Mouse (Mus musculus): ENCODE measurements at regions not wholly inside any gene's neighbourhood (a gene's known extent, or its start where the extent isn't known, plus 50 kb on each side); places are given as distances from the start of the nearest gene placed in this dataset.

DNA sequence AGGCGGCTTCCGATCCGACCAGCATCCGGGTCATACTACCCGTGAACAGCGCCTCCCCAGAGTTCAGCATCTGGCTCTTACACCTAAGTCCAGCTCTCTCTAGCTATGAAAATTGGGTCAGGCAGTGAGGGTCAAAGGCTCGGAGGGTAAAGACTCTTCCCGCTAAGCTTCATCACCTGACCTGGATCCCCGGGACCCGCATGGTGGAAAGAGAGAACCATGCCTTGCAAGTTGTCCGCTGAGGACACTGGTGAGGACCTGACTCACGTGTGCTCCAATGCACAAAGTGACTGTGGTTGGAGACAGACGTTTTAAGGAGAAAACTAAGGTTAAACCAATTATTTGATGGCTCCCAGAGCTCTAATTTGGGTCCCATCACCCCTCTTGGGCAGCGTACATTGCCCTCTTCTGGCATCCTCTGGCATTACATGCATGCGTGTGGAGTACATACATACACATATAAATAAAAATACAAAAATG is 74.6 kb upstream of the Sall4 start:
- DNase-seq = peak; percentile 16 to 19

DNA sequence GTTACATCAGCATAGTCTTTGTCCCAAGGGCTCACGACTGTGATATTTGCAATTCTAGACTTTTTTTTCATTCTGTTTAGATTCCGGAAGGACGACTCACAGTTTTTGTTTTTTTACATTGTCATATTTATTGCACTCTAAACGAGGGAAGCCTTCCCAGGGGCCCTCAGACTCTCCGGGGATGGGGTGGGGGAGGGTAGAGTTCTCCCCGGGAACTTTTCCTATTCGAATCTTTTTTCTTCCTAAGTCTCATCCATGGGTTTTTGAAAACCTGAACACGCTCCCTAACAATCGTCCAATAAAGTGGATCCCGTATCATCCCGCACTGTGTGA is 73.9 kb upstream of the Sall4 start:
- no peak for DNase-seq

DNA sequence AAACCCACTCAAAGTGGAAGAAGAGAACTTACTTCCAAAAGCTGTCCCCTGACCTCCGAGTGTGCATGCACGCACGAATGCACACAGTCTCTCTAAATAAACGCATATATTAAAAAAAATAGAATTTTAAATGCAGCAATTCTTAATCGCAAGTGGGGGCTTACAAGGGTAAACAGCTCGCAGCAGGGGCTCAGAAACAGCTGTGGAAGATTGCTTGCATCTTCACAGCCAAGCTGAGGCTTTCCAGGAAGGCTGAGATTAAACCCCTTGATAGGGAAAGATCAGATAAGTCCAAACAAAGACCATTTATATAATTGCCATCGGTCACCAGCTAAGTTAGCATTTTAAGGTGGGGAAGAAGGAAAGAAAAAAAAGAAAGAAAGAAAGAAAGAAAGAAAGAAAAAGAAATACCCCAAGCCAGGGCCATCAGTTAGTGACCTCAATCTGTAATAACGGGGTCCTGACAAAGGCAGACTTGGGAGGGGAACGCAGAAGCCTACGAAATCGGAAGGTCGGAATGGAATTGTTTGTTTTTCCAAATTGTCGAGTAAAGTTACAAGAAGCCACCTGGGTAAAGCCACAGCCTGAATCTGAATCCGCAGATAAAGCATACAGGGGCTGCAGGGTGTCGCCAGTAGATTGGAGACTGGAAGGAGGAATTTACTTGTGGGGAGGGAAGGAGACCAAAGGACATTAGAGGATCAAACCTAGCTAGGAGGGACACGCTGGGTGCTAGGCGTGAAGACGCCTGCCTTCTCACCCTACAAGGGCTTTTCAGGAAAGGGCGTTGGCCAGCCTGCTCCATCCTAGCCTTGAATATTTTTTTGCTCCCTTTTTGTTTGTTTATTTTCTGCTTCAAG is 73.3 kb upstream of the Sall4 start:
- no peak for DNase-seq

DNA sequence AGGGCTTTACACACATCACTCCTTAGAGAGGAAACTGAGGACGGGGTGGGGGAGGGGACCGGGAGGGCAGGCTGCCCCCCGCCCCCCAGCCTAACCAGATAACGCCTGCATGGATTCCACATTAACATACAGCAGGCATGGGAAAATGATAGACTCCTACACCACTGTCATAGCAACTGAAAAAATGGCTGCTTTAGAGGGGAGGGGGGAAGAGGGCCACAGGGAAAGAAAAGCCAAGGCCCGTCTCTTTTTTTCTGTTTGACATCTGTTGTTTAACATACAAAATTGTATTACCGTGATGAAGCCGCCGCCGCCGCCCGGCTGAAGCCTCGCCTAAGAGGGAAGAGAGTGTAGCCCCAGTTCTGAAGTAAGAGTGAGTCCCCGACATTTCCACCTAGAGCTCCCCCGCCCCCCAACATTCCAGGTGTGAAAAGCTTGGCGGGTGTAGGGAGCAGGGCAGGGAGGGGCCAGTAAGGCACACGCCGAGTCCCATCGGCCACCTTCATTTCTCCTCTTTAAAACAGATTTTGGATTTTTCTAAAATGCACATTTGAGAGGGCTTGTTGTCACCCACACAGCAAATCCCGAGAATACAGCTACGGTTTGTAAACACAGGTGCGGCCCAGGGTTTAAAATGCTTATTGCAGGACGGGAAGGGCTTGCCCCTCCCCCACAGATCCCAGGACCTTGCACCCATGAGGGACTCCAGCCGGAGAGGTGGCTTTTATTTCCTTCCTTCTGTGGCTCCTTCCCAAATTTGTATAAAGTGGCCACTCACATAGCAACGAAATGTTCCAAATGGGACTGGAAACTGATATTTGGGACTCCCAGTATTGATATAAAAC is 72.3 kb upstream of the Sall4 start:
- DNase-seq = peak; percentile 5 to 13

DNA sequence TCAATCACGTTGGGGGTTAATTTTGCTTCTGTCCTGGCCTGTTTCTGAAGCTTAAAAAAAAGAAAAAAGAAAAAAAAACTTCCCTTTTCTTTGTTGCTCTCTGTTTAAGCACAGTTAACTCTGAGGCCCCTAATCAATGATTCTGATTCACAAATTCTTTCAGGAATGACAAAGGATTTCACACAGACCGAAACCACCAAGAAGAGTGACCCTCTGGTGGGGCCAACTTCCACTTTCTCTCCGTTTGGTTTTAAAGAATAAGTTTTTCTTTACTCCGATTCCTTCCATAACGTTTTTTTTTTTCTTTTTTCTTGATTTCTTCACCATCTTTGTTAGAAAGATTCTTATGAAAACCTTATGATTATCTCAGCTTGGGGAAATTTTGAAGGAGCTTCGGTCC is 71.5 kb upstream of the Sall4 start:
- DNase-seq = no peak

DNA sequence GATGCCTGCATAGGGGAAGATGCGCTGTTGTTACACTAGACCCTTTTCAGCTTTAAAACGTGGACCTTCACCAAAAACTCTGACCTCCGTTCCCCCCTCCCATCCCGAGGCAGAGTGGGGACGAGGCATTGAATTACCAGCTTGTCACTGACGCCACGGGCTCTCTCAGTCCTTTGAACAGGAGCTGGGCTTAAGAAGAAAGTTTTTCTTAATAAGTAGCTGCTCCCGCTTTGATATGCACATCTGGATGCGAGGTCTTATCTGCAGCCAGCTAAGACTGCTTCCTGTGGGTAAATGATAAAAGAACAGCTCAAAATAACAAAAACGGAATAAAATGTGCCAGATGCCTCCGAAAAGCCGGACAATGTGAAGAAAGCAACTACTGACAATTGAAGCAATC is 70.9 kb upstream of the Sall4 start:
- peak; percentile 11 to 14 for DNase-seq

DNA sequence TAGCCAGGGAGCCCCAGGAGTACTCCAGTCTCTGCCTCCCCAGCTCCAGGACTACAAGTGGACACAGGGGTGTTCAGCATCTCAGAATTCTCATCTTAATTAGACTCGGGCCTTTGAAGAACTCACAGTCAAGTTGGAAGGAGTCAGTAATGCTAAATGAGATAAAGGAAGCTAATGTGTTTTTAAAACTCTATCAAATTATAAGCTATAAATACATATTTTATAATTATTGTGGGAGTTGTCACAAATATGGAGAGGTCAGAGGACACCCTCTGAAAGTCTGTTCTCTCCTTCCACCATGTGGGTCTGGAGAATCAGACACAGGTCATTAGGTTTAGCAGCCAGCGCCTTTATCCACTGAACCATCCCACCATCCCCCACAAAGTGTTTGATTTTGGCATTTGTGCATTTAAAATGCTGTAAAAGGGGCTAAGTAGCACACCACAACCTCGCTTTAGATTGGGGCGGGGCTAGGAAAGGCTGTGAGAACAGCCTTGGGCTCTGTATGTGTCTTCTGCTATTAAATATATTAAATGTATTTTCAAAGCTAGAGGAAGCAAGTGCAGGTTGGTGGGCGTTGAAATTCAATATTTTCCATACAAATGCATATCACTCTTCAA is 70.3 kb upstream of the Sall4 start:
- no peak for DNase-seq

DNA sequence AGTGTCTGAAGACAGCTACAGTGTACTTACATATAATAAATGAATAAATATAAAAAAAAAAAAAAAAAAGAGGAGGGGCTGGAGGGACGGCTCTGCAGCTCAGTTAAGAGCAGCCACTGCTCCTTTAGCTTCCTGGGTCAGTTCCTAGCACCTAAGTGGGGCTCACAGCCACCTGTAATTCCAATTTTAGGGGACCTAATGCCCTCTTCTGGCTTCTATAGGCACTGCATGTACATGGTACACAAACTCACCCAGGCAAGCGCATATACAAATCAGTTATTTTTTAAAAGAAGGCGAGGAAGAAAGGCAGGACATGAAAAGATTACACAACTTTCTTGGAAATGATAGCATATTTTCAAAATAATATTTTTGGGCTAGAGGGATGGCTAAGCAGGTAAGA is 67.0 kb upstream of the Sall4 start:
- DNase-seq = no peak

DNA sequence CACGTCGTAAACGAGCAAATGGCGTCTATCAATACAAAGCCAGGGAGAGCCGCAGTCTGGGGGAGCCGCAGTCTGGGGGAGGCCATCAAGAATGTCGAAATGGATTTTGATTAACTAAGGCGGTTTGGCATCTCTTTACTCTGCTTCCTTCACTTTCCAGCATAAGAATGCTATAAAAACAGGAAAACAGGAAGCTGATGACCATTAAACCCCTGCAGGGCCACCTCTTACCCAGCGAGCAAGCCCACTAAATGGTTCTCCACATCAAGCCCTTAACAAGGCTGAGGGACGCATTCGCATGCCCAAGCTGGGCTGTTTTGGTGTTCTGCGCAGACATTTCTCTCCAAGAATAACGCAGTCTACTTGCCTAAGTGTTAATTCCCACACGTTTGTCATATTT is 64.0 kb upstream of the Sall4 start:
- DNase-seq = no peak

DNA sequence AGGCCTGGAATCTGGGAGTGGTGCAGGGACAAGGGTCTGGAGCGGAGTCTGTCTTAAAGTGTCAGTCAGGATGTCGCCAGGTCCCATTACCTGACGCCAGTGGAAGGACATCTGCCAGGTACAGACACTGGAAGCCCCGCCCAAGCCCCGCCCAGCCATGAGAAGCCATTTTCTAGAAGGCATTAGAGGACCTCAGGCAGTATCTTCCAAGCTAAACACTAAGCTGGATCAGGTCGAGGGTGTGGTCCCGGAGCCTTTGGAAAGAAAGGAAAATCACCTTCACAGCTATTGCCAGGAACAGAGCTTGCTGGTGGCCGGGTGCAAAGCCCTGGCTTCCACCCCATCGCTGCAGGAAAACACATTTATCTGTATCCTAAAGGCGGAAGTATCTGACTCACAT is 52.9 kb upstream of the Sall4 start:
- no peak for DNase-seq

Data from thymus, postnatal 36 days (tissue).